Mouse (Mus musculus): ENCODE results near the gene Slc46a3. TPM values are rescaled to one million over a fixed set of nuclear protein-coding genes. Genes with fewer than 3 reads are reported as not detected.

The Slc46a3 gene
- polyA plus RNA-seq (2015; fragmentation: Nextera tagmentation; extraction: Ambion mirVana), result 3.0 TPM in 2 replicates

- Histone ChIP-seq H3K9ac (peak within 1 kb of the TSS; percentile 60), H3K27me3 (peaks cover 18% of the 10 kb centered on the region), H3K27ac (no peak within 1 kb of the TSS), H3K4me3 (peak within 1 kb of the TSS; percentile 60), H3K36me3 (ENCODE audit: poor library complexity, severe bottlenecking) (no peaks in the 10 kb centered on the region), H3K4me2 (peak within 1 kb of the TSS; percentile 89), H3K4me1 (peaks cover 21% of the 10 kb centered on the region; the same call in 1 of the 2 replicates), H3K9me3 (replicated peaks) (no peaks in the 10 kb centered on the region)
- under 1% methylated on average over 47 of the region's 47 CpGs for WGBS
- peak; percentile 99 for ATAC-seq
Measured at GRCm38 (mm10) chr5:147894455-147895076, at the start of gene Slc46a3. Slc46a3 (minus strand) TSS chr5:147894815.

DNA sequence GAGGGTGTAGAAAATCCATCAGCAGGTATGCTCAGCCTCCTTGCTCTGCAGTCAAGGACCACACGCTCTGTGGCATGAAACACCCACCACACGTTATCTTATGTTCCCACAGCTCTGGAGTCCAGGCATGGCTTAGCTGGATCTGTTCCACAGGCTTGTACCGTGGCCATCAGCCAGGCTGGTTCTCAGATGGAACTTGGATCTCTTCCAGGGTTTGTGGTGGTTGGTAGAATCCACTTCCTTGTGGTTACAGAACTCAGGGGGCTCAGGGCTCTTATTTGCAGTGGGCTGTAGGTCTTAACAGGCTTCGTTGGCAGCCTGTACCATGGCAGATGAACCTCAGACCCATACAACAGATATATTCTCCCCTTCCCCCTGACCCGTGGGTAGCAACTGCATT, 44.6 kb upstream of the Slc46a3 start:
- no peak overlapping the region for H3K9ac ChIP-seq
- no peaks in the 10 kb centered on the region for H3K36me3 ChIP-seq (ENCODE audit: poor library complexity, severe bottlenecking)
- H3K4me3 ChIP-seq, result no peak overlapping the region
- 78% methylated on average over 5 of the region's 5 CpGs for WGBS
- no peak for ATAC-seq
- no peaks in the 10 kb centered on the region for H3K27me3 ChIP-seq
- no peaks in the 10 kb centered on the region for H3K4me1 ChIP-seq
- no peak overlapping the region for H3K27ac ChIP-seq
- no peak overlapping the region for H3K4me2 ChIP-seq
- H3K9me3 ChIP-seq (replicated peaks), result 0 out of 2 replicates have a peak, but pooled peaks cover 12% of the 10 kb centered on the region

- Histone ChIP-seq H3K4me2 (no peak overlapping the region), H3K4me3 (no peak overlapping the region), H3K9me3 (replicated peaks) (0 out of 2 replicates have a peak, but pooled peaks cover 4% of the 10 kb centered on the region), H3K4me1 (no peaks in the 10 kb centered on the region), H3K27ac (no peak overlapping the region), H3K36me3 (ENCODE audit: poor library complexity, severe bottlenecking) (no peaks in the 10 kb centered on the region), H3K9ac (no peak overlapping the region), H3K27me3 (no peaks in the 10 kb centered on the region)
- 93% methylated on average over 13 of the region's 13 CpGs for WGBS
- no peak for ATAC-seq
Measured at GRCm38 (mm10) chr5:147935096-147935495, 40.5 kb upstream of the Slc46a3 start.

DNA sequence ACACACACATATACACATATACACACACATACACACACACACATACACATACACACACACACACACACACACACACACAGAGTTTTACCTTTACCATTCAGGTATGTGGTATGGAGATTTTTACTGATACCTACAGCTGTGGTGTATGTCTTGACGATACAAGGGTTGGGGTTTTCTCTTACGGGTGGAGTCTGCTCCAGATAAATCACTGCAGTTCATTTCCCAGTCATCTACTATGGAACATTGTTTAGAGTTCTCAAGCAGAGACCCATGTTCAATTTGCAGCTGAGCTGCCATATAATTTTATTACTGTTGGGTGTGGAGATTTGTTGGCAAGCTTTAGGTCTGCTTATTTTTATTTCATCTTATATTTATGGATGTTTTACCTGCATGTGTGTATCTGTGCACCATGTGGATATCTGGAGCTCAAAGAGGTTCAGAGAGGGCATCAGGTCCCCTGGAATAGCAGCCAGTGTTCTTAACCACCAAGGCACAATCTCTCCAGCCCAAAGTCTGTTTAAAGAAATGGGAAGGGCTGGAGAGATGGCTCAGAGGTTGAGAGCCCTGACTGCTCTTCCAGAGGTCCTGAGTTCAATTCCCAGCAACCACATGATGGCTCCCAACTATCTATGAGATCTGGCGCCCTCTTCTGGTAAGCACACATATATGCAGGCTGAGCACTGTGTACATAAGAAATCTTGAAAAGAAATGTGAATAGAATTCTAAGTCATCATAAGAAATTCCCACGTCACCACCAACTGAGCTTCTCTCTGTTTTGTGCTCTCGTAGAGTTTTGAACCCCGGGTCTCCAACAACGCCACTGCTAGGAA, 34.3 kb upstream of the Slc46a3 start:
- Histone ChIP-seq H3K9me3 (replicated peaks) (no peaks in the 10 kb centered on the region), H3K27me3 (no peaks in the 10 kb centered on the region), H3K27ac (no peak overlapping the region), H3K9ac (no peak overlapping the region), H3K4me3 (no peak overlapping the region), H3K4me1 (no peaks in the 10 kb centered on the region), H3K36me3 (ENCODE audit: poor library complexity, severe bottlenecking) (no peaks in the 10 kb centered on the region), H3K4me2 (no peak overlapping the region)
- ATAC-seq, result no peak
- WGBS, result 82% methylated on average over 7 of the region's 7 CpGs

DNA sequence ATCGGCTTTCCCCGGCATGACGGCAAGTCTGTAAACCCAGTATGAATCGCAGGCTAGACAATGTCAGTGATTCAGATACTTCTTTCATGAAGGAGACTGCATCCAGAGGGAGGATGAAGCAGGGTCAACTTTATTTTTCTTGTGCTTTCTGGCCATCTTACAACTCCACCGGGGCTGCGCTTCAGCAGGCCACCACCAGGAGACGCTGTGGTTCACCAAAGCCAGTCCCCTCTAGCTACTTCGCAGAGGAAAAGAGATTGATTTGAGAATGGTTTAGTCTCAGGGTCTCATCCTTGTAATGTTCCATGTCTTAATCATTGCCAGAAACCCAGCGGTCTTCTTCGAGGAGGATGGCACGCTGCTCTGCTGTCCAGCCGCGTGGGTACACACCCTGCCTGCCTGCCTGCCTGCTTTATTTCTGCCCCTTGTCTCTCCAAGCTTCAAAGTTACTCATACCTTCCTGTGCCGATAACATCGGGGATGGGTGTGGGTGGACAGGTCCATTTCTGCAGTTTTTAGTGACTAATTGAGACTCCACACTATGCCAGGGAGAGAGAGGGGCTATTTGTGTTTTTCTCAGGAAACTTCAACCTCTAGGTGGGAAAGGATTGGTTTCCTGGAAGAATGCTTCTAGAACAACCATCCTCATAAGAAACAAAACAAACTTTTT, 31.5 kb upstream of the Slc46a3 start:
- no peaks in the 10 kb centered on the region for H3K27me3 ChIP-seq
- H3K4me3 ChIP-seq, result no peak overlapping the region
- no peaks in the 10 kb centered on the region for H3K36me3 ChIP-seq (ENCODE audit: poor library complexity, severe bottlenecking)
- no peak for ATAC-seq
- no peak overlapping the region for H3K9ac ChIP-seq
- H3K27ac ChIP-seq, result no peak overlapping the region
- H3K4me2 ChIP-seq, result no peak overlapping the region
- no peaks in the 10 kb centered on the region for H3K9me3 ChIP-seq (replicated peaks)
- 71% methylated on average over 15 of the region's 15 CpGs for WGBS
- H3K4me1 ChIP-seq, result no peaks in the 10 kb centered on the region

DNA sequence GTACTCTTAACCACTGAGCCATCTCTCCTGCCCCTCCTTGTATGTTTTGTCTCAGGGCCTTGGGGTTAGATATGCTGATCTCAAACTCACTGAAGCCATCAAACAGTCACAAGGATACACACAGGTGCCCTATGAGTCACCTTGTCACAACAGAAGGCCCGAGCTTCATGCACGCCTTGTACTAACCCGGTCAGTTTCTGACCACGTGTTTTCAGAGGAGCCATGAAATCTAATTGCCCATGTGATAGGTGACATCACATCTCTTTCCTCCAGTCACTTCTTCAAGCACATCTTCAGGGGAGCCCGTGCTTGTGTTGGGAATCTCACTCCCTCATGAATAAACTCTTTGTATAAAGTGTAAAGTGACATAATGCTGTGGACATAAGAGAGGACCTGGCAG, 30.0 kb upstream of the Slc46a3 start:
- 82% methylated on average over 5 of the region's 5 CpGs for WGBS
- Histone ChIP-seq H3K27ac (no peak overlapping the region), H3K4me1 (no peaks in the 10 kb centered on the region), H3K4me3 (no peak overlapping the region), H3K9me3 (replicated peaks) (no peaks in the 10 kb centered on the region), H3K4me2 (no peak overlapping the region), H3K27me3 (no peaks in the 10 kb centered on the region), H3K9ac (no peak overlapping the region), H3K36me3 (ENCODE audit: poor library complexity, severe bottlenecking) (no peaks in the 10 kb centered on the region)
- ATAC-seq, result no peak

- no peaks in the 10 kb centered on the region for H3K27me3 ChIP-seq
- H3K27ac ChIP-seq, result no peak overlapping the region
- no peak for ATAC-seq
- no peak overlapping the region for H3K9ac ChIP-seq
- no peaks in the 10 kb centered on the region for H3K9me3 ChIP-seq (replicated peaks)
- no peak overlapping the region for H3K4me3 ChIP-seq
- WGBS, result 83% methylated on average over 17 of the region's 17 CpGs
- no peaks in the 10 kb centered on the region for H3K36me3 ChIP-seq (ENCODE audit: poor library complexity, severe bottlenecking)
- no peaks in the 10 kb centered on the region for H3K4me1 ChIP-seq
- no peak overlapping the region for H3K4me2 ChIP-seq
Measured at GRCm38 (mm10) chr5:147918044-147918846, 23.6 kb upstream of the Slc46a3 start.

GRCm38 (mm10) chr5:147916171-147916570, 21.6 kb upstream of the Slc46a3 start:
- Histone ChIP-seq H3K9ac (no peak overlapping the region), H3K4me2 (no peak overlapping the region), H3K4me1 (no peaks in the 10 kb centered on the region), H3K27ac (no peak overlapping the region), H3K4me3 (no peak overlapping the region), H3K27me3 (no peaks in the 10 kb centered on the region), H3K9me3 (replicated peaks) (no peaks in the 10 kb centered on the region), H3K36me3 (ENCODE audit: poor library complexity, severe bottlenecking) (no peaks in the 10 kb centered on the region)
- 80% methylated on average over 9 of the region's 9 CpGs for WGBS
- no peak for ATAC-seq

DNA sequence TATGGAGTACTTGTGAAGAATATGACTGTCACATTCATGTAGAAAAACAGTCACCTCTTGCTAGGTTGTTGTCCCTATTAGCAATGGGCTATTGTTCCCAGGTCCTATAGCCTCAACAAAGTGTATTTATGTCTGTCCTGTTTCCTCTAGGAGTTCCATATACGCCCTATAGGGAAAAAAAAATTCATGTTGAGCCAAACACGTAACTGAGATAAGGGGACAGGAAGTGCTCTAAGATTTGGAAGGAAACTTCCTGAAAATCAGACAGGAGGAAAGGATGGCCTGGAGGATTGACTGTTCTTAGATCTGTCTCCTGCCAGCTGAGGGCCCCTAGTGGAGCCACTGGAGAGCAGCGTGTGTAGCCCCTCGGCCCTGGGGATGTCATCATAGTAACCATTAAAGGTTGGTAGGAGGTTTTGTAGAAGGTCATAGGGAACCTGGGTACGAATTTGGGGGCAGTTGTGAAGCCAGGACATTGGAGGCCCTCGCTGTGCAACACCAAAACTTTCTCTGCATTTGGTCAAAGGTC, 20.5 kb upstream of the Slc46a3 start:
- Histone ChIP-seq H3K4me1 (no peaks in the 10 kb centered on the region), H3K36me3 (ENCODE audit: poor library complexity, severe bottlenecking) (no peaks in the 10 kb centered on the region), H3K27ac (no peak overlapping the region), H3K9me3 (replicated peaks) (no peaks in the 10 kb centered on the region), H3K9ac (no peak overlapping the region), H3K4me3 (no peak overlapping the region), H3K27me3 (no peaks in the 10 kb centered on the region), H3K4me2 (no peak overlapping the region)
- WGBS, result 63% methylated on average over 6 of the region's 6 CpGs
- no peak for ATAC-seq

GRCm38 (mm10) chr5:147913241-147913842, 18.7 kb upstream of the Slc46a3 start:
- Histone ChIP-seq H3K9me3 (replicated peaks) (no peaks in the 10 kb centered on the region), H3K36me3 (ENCODE audit: poor library complexity, severe bottlenecking) (no peaks in the 10 kb centered on the region), H3K4me1 (no peaks in the 10 kb centered on the region), H3K9ac (no peak overlapping the region), H3K4me2 (no peak overlapping the region), H3K27ac (no peak overlapping the region), H3K4me3 (no peak overlapping the region), H3K27me3 (no peaks in the 10 kb centered on the region)
- no peak for ATAC-seq
- WGBS, result 50% methylated on average over 14 of the region's 14 CpGs

GRCm38 (mm10) chr5:147911744-147912143, 17.1 kb upstream of the Slc46a3 start:
- H3K4me1 ChIP-seq, result no peaks in the 10 kb centered on the region
- H3K4me2 ChIP-seq, result no peak overlapping the region
- H3K4me3 ChIP-seq, result no peak overlapping the region
- no peaks in the 10 kb centered on the region for H3K9me3 ChIP-seq (replicated peaks)
- no peaks in the 10 kb centered on the region for H3K36me3 ChIP-seq (ENCODE audit: poor library complexity, severe bottlenecking)
- no peak for ATAC-seq
- WGBS, result 91% methylated on average over 5 of the region's 5 CpGs
- H3K9ac ChIP-seq, result no peak overlapping the region
- no peak overlapping the region for H3K27ac ChIP-seq
- no peaks in the 10 kb centered on the region for H3K27me3 ChIP-seq
